Mouse (Mus musculus) ES-E14 (cell line): ENCODE measurements at regions not wholly inside any gene's neighbourhood (a gene's known extent, or its start where the extent isn't known, plus 50 kb on each side); places are given as distances from the start of the nearest gene placed in this dataset.

Experiments used
- DNase-seq: peaks from one replicate; pipeline ENCODE4 v3.0.0-alpha.2; 2013; ENCODE audit warnings: low read depth, low spot score
- H3K27ac ChIP-seq: 2 replicates; pipeline ENCODE4 v1.5.1; 2012; ENCODE audit warnings: low read depth, mild to moderate bottlenecking, low read length, moderate library complexity, mixed read lengths; ENCODE audit not compliant: poor library complexity, insufficient read depth, severe bottlenecking
- H3K36me3 ChIP-seq: 2 replicates; pipeline ENCODE4 v1.6.1; 2012; ENCODE audit warnings: mild to moderate bottlenecking, low read length, moderate library complexity, mixed read lengths; ENCODE audit not compliant: control insufficient read depth, poor library complexity, insufficient read depth, severe bottlenecking
- H3K4me1 ChIP-seq, 2 experiments: fragments of 150-350 bp in 1 of 2; sonication (generic) in 1 of 2; 2 replicates each; pipeline ENCODE4 v1.6.1; 2012; ENCODE audit warnings: low read length in 2 of 2, mild to moderate bottlenecking in 1 of 2, mixed read lengths in 1 of 2; ENCODE audit not compliant: control insufficient read depth in 2 of 2, insufficient read depth in 2 of 2, poor library complexity in 1 of 2
- H3K4me3 ChIP-seq, 2 experiments: fragments of 150-350 bp in 1 of 2; sonication (generic) in 1 of 2; 2 replicates each; pipeline ENCODE4 v1.5.1; 2012; ENCODE audit warnings: low read length in 2 of 2, low read depth in 1 of 2, mild to moderate bottlenecking in 1 of 2, mixed read lengths in 1 of 2; ENCODE audit not compliant: insufficient read depth in 1 of 2, poor library complexity in 1 of 2, severe bottlenecking in 1 of 2
- H3K9ac ChIP-seq: 2 replicates; pipeline ENCODE4 v1.6.1; 2012; ENCODE audit warnings: low read depth, mild to moderate bottlenecking, low read length, mixed read lengths; ENCODE audit not compliant: poor library complexity, insufficient read depth, severe bottlenecking
- H3K9me3 ChIP-seq: fragments of 150-350 bp; sonication (generic); 2 replicates; pipeline ENCODE4 v1.6.1; 2012; ENCODE audit warnings: low read depth, mild to moderate bottlenecking, low read length; ENCODE audit not compliant: control insufficient read depth, insufficient read depth
- CHD2 ChIP-seq: IDR thresholded peaks from 2 replicates; pipeline ENCODE4 v1.6.1; 2014; ENCODE audit warnings: mild to moderate bottlenecking, low read depth, low read length, inconsistent platforms
- HCFC1 ChIP-seq: IDR thresholded peaks from 2 replicates; pipeline ENCODE4 v1.6.1; 2012; ENCODE audit warnings: low read length, inconsistent platforms, borderline replicate concordance; ENCODE audit not compliant: insufficient read depth
- MAFK ChIP-seq: IDR thresholded peaks from 2 replicates; pipeline ENCODE4 v1.6.1; 2014; ENCODE audit warnings: mild to moderate bottlenecking, low read depth, low read length, inconsistent platforms; ENCODE audit not compliant: insufficient read depth
- ZC3H11A ChIP-seq: IDR thresholded peaks from 2 replicates; pipeline ENCODE4 v1.6.1; 2012; ENCODE audit warnings: low read depth, mild to moderate bottlenecking, inconsistent platforms, low read length, borderline replicate concordance
- ZNF384 ChIP-seq: IDR thresholded peaks from 2 replicates; pipeline ENCODE4 v1.6.1; 2012; ENCODE audit warnings: low read depth, low read length, inconsistent platforms
- in situ Hi-C, 2 experiments: fragments of 600-800 bp; cut with MboI; formaldehyde crosslinking; loops; one replicate each; pipeline ENCODE4 v1.15.1; 2025; ENCODE audit warnings: low sequenced_read_pairs in 2 of 2, inconsistent platforms in 1 of 2; ENCODE audit not compliant: unreplicated experiment in 2 of 2

- no peak overlapping the region for H3K4me3 ChIP-seq
- TF ChIP-seq CHD2 (no peak), ZNF384 (no peak), ZC3H11A (no peak), MAFK (no peak), HCFC1 (no peak)
- DNase-seq: no peak
- no peak overlapping the region for H3K27ac ChIP-seq
- H3K9me3 ChIP-seq: no peaks in the 10 kb centered on the region
- in situ Hi-C loops: no loop called here
- H3K36me3 ChIP-seq: no peaks in the 10 kb centered on the region
- H3K4me1 ChIP-seq: no peaks in the 10 kb centered on the region
- no peak overlapping the region for H3K9ac ChIP-seq
These were observed 575.5 kb upstream of the Tle4 start for GRCm38 (mm10) chr19:15173301-15173700.

GRCm38 (mm10) chr19:15167184-15167583 lies 569.3 kb upstream of the Tle4 start:
- Histone ChIP-seq H3K27ac (no peak overlapping the region), H3K36me3 (no peaks in the 10 kb centered on the region), H3K9me3 (no peaks in the 10 kb centered on the region), H3K4me1 (no peaks in the 10 kb centered on the region), H3K9ac (no peak overlapping the region), H3K4me3 (no peak overlapping the region)
- in situ Hi-C loops: no loop called here
- DNase-seq: no peak
- TF ChIP-seq HCFC1 (no peak), CHD2 (no peak), MAFK (no peak), ZNF384 (no peak), ZC3H11A (no peak)

GRCm38 (mm10) chr19:15160641-15161040 lies 562.8 kb upstream of the Tle4 start:
- H3K9ac ChIP-seq: no peak overlapping the region
- H3K4me1 ChIP-seq: no peaks in the 10 kb centered on the region
- no peak overlapping the region for H3K27ac ChIP-seq
- no peak for DNase-seq
- TF ChIP-seq HCFC1 (no peak), ZNF384 (no peak), CHD2 (no peak), MAFK (no peak), ZC3H11A (no peak)
- H3K36me3 ChIP-seq: no peaks in the 10 kb centered on the region
- no peak overlapping the region for H3K4me3 ChIP-seq
- no peaks in the 10 kb centered on the region for H3K9me3 ChIP-seq
- in situ Hi-C loops: no loop called here

DNA sequence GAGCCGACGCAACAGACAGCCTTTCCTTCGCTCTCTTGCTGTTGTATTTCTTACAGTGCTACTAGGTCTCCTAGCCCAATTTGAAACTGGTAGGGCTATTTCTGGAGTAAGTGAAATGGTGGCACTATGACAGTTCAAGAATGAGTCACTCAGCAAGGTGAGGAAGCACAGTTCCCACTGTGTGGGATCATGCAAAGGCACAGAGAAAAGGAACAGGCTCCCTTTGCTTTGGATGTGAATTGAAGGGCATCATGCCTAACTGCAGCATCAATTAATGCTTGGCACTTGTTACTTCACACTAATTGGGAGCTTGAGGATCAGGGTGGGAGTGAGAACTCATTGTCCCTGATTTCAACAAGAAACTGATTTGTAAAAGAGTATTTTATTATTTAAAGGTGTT lies 560.8 kb upstream of the Tle4 start:
- no peaks in the 10 kb centered on the region for H3K4me1 ChIP-seq
- in situ Hi-C loops: no loop called here
- H3K36me3 ChIP-seq: no peaks in the 10 kb centered on the region
- TF ChIP-seq CHD2 (no peak), HCFC1 (no peak), ZNF384 (no peak), MAFK (no peak), ZC3H11A (no peak)
- no peak overlapping the region for H3K4me3 ChIP-seq
- no peaks in the 10 kb centered on the region for H3K9me3 ChIP-seq
- no peak overlapping the region for H3K27ac ChIP-seq
- no peak overlapping the region for H3K9ac ChIP-seq
- no peak for DNase-seq

GRCm38 (mm10) chr19:15158177-15158576 lies 560.3 kb upstream of the Tle4 start:
- DNase-seq: no peak
- Histone ChIP-seq H3K27ac (no peak overlapping the region), H3K4me3 (no peak overlapping the region), H3K9ac (no peak overlapping the region), H3K36me3 (no peaks in the 10 kb centered on the region), H3K4me1 (no peaks in the 10 kb centered on the region), H3K9me3 (no peaks in the 10 kb centered on the region)
- in situ Hi-C loops: no loop called here
- TF ChIP-seq ZC3H11A: no peak
